Mouse (Mus musculus) lung, postnatal 25 days (tissue): ENCODE data around the gene Phkb.
"Not testable (repeated sequence)": the region's sequence is repeated elsewhere in the genome, so short reads cannot be mapped to it uniquely, and the experiment has no call there.

ENCODE experiments used
- DNase-seq: peaks from one replicate; pipeline ENCODE4 v3.0.0; 2022; ENCODE audit warnings: low spot score

The Phkb gene

GRCm38 (mm10) chr8:85840657-85841488 is at the start of gene Phkb, which contains the start of gene Itfg1:
Phkb (plus strand) TSS chr8:85840959.
Itfg1 (minus strand) TSS chr8:85840921.
- DNase-seq: peak; percentile 87

- DNase-seq: not testable (repeated sequence)
Observed at GRCm38 (mm10) chr8:85796392-85796791, 44.4 kb upstream of the Phkb start.

DNA sequence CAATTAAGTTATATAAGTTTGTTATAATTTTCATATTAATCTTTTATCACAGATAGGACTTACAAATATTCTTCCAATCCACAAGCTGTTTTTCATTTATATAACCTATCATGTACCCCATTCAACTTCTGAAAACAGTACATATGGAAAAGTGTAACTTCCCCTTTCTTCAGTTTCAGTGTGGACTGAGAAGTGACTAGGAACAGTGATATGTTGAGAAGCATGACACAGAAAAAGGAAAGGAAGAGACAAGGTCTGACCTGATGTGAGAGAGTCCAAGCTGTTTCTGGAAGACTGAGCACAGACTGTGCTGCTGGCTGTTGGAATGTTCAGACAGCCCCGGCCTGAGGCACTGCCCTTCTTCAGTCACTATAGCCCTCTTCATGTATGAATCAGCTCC is 40.6 kb upstream of the Phkb start:
- no peak for DNase-seq

DNA sequence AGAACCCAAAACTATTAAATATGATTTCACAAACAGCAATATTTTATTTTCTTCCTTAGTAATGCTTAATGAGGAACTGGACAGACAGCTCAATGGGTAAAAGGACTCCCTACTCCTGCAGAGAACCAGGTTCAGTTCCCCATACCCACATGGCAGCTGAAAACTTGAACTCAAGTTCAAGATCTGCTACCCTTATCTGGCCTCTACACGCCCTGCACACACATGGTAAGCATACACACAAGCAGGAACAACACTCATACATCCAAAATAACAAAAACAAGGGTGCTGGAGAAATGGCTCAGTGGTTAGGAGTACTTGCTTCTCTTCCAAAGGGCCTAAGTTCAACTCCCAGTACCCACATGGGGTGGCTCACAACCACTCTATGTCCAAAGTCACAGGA is 39.4 kb upstream of the Phkb start:
- no peak for DNase-seq

- DNase-seq: no peak
Observed at GRCm38 (mm10) chr8:85813621-85814020, 27.1 kb upstream of the Phkb start.

DNA sequence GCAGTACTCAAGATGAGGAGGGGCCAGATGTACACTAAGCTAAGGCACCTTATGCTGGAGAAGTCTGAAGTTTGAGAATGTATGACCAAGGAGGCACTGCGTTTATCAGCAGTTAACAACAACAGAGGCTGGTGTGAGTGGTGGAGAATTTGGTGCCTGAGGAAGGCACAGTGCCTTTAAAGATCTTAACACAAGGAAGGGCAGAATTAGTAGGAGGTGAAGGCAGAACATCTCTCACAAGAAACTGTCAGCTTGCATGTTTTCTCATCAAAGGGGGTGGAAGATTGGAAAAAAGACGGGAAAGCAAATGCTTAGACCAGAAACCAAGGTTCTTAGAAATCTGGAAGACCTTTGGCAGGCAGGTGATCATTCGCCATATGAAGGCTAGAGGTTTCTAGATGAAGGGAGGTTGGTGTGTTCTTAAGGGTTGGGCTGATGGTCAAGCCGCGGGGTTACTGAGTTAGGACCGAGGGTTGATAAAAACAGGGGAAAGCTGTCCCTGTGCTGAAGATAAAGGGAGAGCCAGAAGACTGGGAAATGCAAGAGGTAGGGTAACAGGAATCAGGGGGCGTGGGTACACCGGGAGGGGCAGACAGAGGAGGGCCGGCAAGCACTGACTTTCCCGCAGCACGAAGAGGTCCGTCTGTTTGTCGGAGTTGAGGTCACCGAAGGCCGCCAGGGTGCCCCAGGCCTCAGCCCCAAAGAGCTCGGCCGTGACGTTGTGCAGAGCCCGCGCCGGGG is 673 bp upstream of the Phkb start:
- DNase-seq: no peak

- DNase-seq: no peak
Observed at GRCm38 (mm10) chr8:85841489-85841795, 683 bp downstream of the Phkb start.

GRCm38 (mm10) chr8:85845887-85846286 is 5.1 kb downstream of the Phkb start:
- no peak for DNase-seq

- DNase-seq: no peak
Observed at GRCm38 (mm10) chr8:85854220-85855123, 13.7 kb downstream of the Phkb start.

GRCm38 (mm10) chr8:85857227-85857896 is 16.6 kb downstream of the Phkb start:
- not testable (repeated sequence) for DNase-seq

GRCm38 (mm10) chr8:85860612-85861011 is 19.9 kb downstream of the Phkb start:
- DNase-seq: no peak

DNA sequence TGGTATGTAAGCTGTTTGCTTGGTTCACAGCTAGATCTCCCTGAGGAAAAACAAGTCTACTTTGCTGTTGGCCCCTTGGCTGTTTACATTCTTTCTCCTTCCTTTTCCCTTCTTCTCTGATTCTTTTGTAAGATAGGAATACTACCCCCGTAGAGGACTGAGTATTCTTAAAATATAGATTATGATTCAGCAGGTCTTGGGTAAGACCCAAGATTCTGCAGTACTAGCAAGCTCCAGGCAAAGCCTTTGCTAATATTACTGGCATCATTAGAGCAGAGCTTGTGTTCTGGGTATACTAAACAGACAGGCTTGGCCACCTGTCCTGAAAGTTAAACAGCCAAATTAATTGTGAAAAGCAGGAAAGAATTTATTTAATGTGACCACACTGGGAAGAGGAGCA is 21.6 kb downstream of the Phkb start:
- DNase-seq: no peak

DNA sequence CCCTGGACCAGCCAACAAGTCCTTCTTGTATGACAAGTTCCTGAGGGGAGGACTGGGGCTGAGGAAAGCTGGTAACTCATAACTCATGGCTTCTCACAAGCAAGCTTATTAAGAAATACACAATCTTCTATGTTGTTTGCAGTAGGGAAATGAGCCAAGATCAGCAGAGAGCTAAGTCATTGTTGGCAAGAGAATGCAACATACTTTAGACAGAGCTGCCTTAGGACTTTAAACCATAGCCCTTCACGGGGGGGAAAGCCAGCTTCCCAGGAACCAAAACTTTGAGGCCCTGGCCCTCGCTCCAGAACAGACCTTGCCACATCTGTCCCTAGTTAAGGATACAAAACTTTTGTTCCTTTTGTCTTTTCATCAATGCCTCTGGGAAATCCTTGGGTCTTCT is 30.9 kb downstream of the Phkb start:
- DNase-seq: peak; percentile 62

DNA sequence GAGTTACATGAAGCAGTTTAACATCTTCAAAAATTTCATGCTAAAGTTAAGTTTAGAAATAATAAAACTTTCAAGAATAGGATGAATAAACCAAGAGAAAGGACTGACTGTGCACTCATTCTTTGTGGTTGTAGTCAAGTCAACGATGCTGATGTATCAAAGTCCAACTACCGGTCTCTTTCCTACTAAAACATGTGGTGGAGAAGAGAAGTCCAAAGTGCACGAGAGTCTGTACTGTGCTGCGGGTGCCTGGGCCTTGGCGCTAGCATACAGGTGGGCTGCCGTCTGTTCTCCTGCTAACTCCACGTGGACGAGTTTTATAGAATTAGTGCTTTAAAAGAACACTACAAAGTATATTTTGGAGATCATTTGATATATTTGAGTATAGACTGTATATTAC is 37.2 kb downstream of the Phkb start:
- no peak for DNase-seq

DNA sequence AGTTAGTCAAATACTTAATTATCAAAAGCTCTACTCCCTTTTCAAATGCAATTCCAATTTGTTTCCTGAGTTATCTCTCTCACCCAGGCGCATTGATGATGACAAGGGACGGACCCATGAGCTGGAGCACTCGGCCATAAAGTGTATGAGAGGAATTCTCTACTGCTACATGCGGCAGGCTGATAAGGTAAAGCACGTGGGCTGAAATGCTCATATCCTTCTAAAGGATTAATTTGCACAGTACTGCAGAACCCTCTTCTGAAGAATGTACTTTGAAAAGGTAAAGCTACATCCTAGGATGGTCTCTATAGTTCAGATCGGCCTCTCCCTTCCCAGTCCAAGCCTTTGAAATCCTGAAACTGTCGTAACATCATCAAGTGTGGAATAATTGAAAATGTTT is 38.9 kb downstream of the Phkb start:
- no peak for DNase-seq

GRCm38 (mm10) chr8:85884811-85885210 is 44.1 kb downstream of the Phkb start:
- no peak for DNase-seq

DNA sequence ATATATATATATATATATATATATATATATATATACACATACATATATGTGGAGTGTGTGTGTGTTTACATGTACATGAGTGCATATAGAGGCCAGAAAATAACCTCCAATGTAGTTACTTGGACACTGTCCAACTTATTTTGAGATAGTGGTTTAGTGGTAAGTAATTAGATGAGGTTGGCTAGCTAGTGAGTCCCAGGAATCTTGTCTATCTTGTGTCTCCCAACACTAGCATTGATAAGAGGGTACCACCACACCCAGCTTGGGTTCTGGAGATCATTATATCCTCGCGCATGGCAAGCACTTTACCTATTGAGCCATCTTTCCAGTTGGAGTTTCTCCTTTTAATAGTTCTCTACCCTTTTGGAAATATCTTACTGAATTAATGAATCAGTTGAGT is 56.9 kb downstream of the Phkb start:
- no peak for DNase-seq

GRCm38 (mm10) chr8:85924991-85925390 is 84.2 kb downstream of the Phkb start:
- no peak for DNase-seq

GRCm38 (mm10) chr8:85925574-85925973 is 84.8 kb downstream of the Phkb start:
- DNase-seq: no peak

DNA sequence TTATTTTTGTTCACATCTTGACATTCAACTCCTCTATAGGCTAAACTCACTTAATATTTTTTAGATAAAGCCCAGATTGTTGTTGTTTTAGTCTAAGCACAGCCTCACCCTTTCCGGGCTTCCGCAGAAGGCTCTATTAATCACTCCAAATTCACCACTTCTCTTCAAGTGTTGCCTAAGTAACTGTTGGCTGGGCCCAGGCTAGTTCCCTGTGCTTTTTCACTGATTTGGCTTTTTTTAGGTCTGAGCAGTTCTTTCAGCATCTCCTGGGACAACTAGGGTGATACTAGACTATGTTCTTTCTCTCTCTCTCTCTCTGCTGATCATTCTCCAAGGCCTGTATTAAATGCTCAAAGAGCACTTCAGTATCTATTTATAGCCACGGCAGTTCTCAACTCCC is 85.3 kb downstream of the Phkb start:
- DNase-seq: no peak

DNA sequence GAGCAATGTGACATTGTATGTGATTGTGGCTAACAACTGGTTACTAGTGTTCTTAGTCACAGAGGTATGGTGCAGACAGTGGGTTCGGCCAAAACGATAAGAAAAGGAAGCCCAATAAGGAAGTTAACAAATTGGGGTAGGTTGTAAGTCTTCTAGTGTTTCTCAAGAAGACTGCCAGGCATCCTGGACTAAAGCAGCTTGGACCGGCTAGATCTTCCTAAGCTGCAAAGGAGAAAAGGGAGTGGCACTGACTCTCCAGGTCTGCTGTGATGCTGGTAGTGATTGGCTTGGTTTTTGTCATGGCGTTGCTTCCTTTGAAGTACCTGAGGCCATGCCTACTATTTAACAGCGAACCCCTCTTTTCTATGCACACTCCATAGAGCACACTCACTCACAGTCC is 95.4 kb downstream of the Phkb start:
- no peak for DNase-seq

DNA sequence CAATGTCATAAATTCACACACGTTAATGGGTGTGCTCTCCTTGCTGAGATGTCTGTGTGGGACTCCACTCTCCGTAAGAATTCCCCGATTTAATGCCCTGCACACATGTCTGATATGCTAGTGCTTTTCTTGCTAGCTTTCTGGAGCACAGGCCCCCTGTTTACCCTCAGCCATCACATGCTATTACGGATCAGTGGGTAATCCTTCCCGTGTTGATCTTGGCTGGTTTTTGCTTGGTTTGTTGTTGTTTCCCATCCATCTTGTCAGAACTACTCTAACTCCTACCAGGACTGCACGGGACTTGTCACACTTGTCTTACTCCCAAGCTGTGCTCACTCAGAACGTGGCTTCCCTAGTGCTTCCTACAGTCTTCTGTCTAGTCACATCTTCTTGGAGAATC is 96.6 kb downstream of the Phkb start:
- DNase-seq: no peak
